Mouse (Mus musculus) lung, embryonic 15.5 days (tissue): Measurements from ENCODE around the gene Olfr539. TPM values are rescaled to one million over a fixed set of nuclear protein-coding genes. Genes with fewer than 3 reads are reported as not detected.

Experiments
- ATAC-seq: fragments of 200-750 bp; cut with Nextera tagmentation; 2 replicates; pipeline ENCODE4 v1.8.0; 2017; ENCODE audit warnings: moderate number of reproducible peaks, borderline replicate concordance; ENCODE audit not compliant: low FRiP score, low TSS enrichment; ENCODE audit errors: extremely low read depth
- H3K27ac ChIP-seq: fragments of 300-500 bp; sonication (generic); 2 replicates; pipeline ENCODE4 v1.5.1; 2015; ENCODE audit warnings: moderate library complexity, mild to moderate bottlenecking, inconsistent platforms
- H3K27me3 ChIP-seq: fragments of 300-500 bp; sonication (generic); 2 replicates; pipeline ENCODE4 v1.6.1; 2015; ENCODE audit warnings: inconsistent platforms
- H3K36me3 ChIP-seq: fragments of 300-500 bp; sonication (generic); 2 replicates; pipeline ENCODE4 v1.6.1; 2015; ENCODE audit warnings: inconsistent platforms
- H3K4me1 ChIP-seq: fragments of 300-500 bp; sonication (generic); 2 replicates; pipeline ENCODE4 v1.6.1; 2015; ENCODE audit warnings: inconsistent platforms
- H3K4me2 ChIP-seq: fragments of 300-500 bp; sonication (generic); 2 replicates; pipeline ENCODE4 v1.6.1; 2015; ENCODE audit warnings: inconsistent platforms, mild to moderate bottlenecking, moderate library complexity
- H3K4me3 ChIP-seq: fragments of 300-500 bp; sonication (generic); 2 replicates; pipeline ENCODE4 v1.5.1; 2015; ENCODE audit warnings: mild to moderate bottlenecking, inconsistent platforms
- H3K9ac ChIP-seq: fragments of 300-500 bp; sonication (generic); 2 replicates; pipeline ENCODE4 v1.6.1; 2015; ENCODE audit warnings: inconsistent platforms
- H3K9me3 ChIP-seq: fragments of 300-500 bp; sonication (generic); 2 replicates; pipeline ENCODE4 v1.6.1; 2016; ENCODE audit warnings: inconsistent platforms
- WGBS: fragments of 180-500 bp; shearing (Covaris S2); methylation state at CpG from one replicate; pipeline ENCODE4 v1.1.7; 2015; 5-methylcytosine and 5-hydroxymethylcytosine counted together
- polyA plus RNA-seq: library from polyadenylated mRNA; unstranded; fragments of >200 nt; fragmentation: Nextera tagmentation; extraction: Ambion mirVana; gene quantifications from 2 replicates; pipeline ENCODE4 v1.2.1, GENCODE M21; 2015

Olfr539 gene
- polyA plus RNA-seq, 1 experiment from 2014 or later = not detected

DNA sequence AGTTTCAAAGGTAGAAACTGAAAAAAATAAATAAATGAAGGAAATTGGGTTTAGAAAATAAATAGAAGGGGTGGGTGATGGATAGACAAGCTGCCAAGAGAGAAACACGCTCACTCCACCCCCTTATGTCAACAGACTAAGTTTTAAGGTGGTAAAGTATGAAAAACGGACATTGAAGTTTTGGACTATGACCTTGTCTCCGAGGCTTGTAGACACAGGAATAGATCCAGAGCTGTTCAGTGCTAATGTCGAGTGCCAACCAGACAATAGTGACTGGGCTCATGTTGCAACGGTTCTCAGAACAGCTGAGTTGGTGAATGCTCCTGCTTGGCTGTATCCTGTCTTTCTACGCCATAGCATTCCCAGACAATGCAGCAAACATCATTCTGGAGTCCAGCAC, 61.4 kb downstream of the Olfr539 start:
- H3K9ac ChIP-seq = no peak overlapping the region
- no peak overlapping the region for H3K27ac ChIP-seq
- no peaks in the 10 kb centered on the region for H3K27me3 ChIP-seq
- 45% methylated on average over 6 of the region's 6 CpGs for WGBS
- no peaks in the 10 kb centered on the region for H3K4me1 ChIP-seq
- H3K9me3 ChIP-seq = no peaks in the 10 kb centered on the region
- ATAC-seq = no peak
- no peak overlapping the region for H3K4me3 ChIP-seq
- no peak overlapping the region for H3K4me2 ChIP-seq
- no peaks in the 10 kb centered on the region for H3K36me3 ChIP-seq

- ATAC-seq = no peak
- Histone ChIP-seq H3K4me2 (no peak overlapping the region), H3K9me3 (no peaks in the 10 kb centered on the region), H3K27ac (no peak overlapping the region), H3K9ac (no peak overlapping the region), H3K4me1 (no peaks in the 10 kb centered on the region), H3K36me3 (no peaks in the 10 kb centered on the region), H3K4me3 (no peak overlapping the region), H3K27me3 (no peaks in the 10 kb centered on the region)
These were observed 65.8 kb downstream of the Olfr539 start for GRCm38 (mm10) chr7:140725558-140725957.

Other genes starting within 250 kb of the Olfr539 start
- not detected in 2 replicates for gene Olfr532, start 238.3 kb upstream of the Olfr539 start, polyA plus RNA-seq
- not detected in 2 replicates for gene Olfr533, start 196.6 kb upstream of the Olfr539 start, polyA plus RNA-seq
- gene Olfr535, start 175.7 kb upstream of the Olfr539 start, polyA plus RNA-seq = not detected in 2 replicates
- not detected in 2 replicates for gene Olfr536, start 152.5 kb upstream of the Olfr539 start, polyA plus RNA-seq
- gene Olfr538, start 92.0 kb upstream of the Olfr539 start, polyA plus RNA-seq = not detected in 2 replicates
- gene Olfr46, start 58.7 kb upstream of the Olfr539 start, polyA plus RNA-seq = not detected in 2 replicates
- not detected in 2 replicates for gene Olfr61, start 31.0 kb upstream of the Olfr539 start, polyA plus RNA-seq
- gene Olfr53, start 13.5 kb upstream of the Olfr539 start, polyA plus RNA-seq = not detected in 2 replicates
- gene Olfr45, start 22.0 kb downstream of the Olfr539 start, polyA plus RNA-seq = not detected in 2 replicates
- gene Olfr541, start 37.3 kb downstream of the Olfr539 start, polyA plus RNA-seq = not detected in 2 replicates
- gene Cyp2e1, start 103.8 kb downstream of the Olfr539 start, polyA plus RNA-seq = 0.10 and 0.19 TPM in 2 replicates
- gene Syce1, start 127.9 kb downstream of the Olfr539 start, polyA plus RNA-seq = 0.14 TPM in 1 of 2 replicates, not detected in the other
- gene Zfp941, start 162.2 kb downstream of the Olfr539 start, polyA plus RNA-seq = 0.52 and 0.59 TPM in 2 replicates
- 4.4 and 5.1 TPM in 2 replicates for gene Urah, start 175.1 kb downstream of the Olfr539 start, polyA plus RNA-seq
- gene Scgb1c1, start 185.6 kb downstream of the Olfr539 start, polyA plus RNA-seq = not detected in 2 replicates
- gene Odf3, start 187.9 kb downstream of the Olfr539 start, polyA plus RNA-seq = not detected in 2 replicates
- not detected in 2 replicates for gene Gm45785, start 196.4 kb downstream of the Olfr539 start, polyA plus RNA-seq
- 58.2 and 58.8 TPM in 2 replicates for gene Ric8a, start 197.0 kb downstream of the Olfr539 start, polyA plus RNA-seq
- 35.1 and 41.0 TPM in 2 replicates for gene Bet1l, start 197.6 kb downstream of the Olfr539 start, polyA plus RNA-seq
- 243 and 252 TPM in 2 replicates for gene Psmd13, start 222.0 kb downstream of the Olfr539 start, polyA plus RNA-seq
- 22.8 and 22.9 TPM in 2 replicates for gene Sirt3, start 222.4 kb downstream of the Olfr539 start, polyA plus RNA-seq
- gene Cox8b, start 240.5 kb downstream of the Olfr539 start, polyA plus RNA-seq = 6.2 and 8.5 TPM in 2 replicates